ENCODE assay signal across 28 mouse cellular contexts in genomic region chr2:171690781-171691180, GRCm38 (mm10).
DNase-seq lines count a peak whose midpoint lies in the region; ATAC-seq and TF ChIP-seq lines count a peak whose summit lies in the region.
"Had no signal": no experiment of that assay in that cellular context is flagged by ENCODE, and none has a peak within 500 bp of the region (broad histone marks: within the 10 kb centered on the region; RNA-seq: fewer than 3 reads in every experiment).

No protein-coding gene starts in this region.

- no peaks in the 10 kb centered on the region for H3K4me1 ChIP-seq in lung, postnatal 0 days (ENCODE audit: insufficient read depth, low read depth, low read length)
- H3K4me1 ChIP-seq: embryonic facial prominence, embryonic 12.5 days; limb, embryonic 15.5 days; liver, embryonic 13.5 days; neural tube, embryonic 13.5 days had no signal

- peak; percentile 57; the same call in 1 of the 2 replicates for ATAC-seq in lung, postnatal 0 days
- ATAC-seq: forebrain, embryonic 14.5 days; inflammation-experienced regulatory T-cells, adult 6 months; midbrain, embryonic 13.5 days; Patski had no signal

- H3K27me3 ChIP-seq in lung, postnatal 0 days (replicated peaks; ENCODE audit: insufficient read depth, low read length) = no peaks in the 10 kb centered on the region
- H3K27me3 ChIP-seq: embryonic facial prominence, embryonic 12.5 days; limb, embryonic 15.5 days; liver, embryonic 13.5 days; midbrain, embryonic 13.5 days; neural tube, embryonic 13.5 days; Patski had no signal

- H3K4me2 ChIP-seq in lung, postnatal 0 days (replicated peaks; ENCODE audit: low read depth, low read length) = no peak overlapping the region
- H3K4me2 ChIP-seq: embryonic facial prominence, embryonic 12.5 days; heart, embryonic 11.5 days; hindbrain, embryonic 14.5 days; limb, embryonic 15.5 days; liver, embryonic 13.5 days; midbrain, embryonic 13.5 days; neural tube, embryonic 13.5 days had no signal

- H3K36me3 ChIP-seq in lung, postnatal 0 days (ENCODE audit: insufficient read depth, low read length) = no peaks in the 10 kb centered on the region
- H3K36me3 ChIP-seq: embryonic facial prominence, embryonic 12.5 days; limb, embryonic 15.5 days; liver, embryonic 13.5 days; midbrain, embryonic 13.5 days; neural tube, embryonic 13.5 days had no signal

- TF ChIP-seq CTCF in lung, postnatal 0 days (IDR thresholded peaks at IDR 0.05) = no peak

- H3K4me3 ChIP-seq in lung, postnatal 0 days (ENCODE audit: low read depth, low read length) = no peak overlapping the region
- H3K4me3 ChIP-seq: embryonic facial prominence, embryonic 12.5 days; limb, embryonic 15.5 days; liver, embryonic 13.5 days; midbrain, embryonic 13.5 days; neural tube, embryonic 13.5 days had no signal

- H3K9me3 ChIP-seq in lung, postnatal 0 days (ENCODE audit: low read length) = no peaks in the 10 kb centered on the region
- H3K9me3 ChIP-seq: embryonic facial prominence, embryonic 12.5 days; limb, embryonic 15.5 days; liver, embryonic 13.5 days; midbrain, embryonic 13.5 days; neural tube, embryonic 13.5 days had no signal

- WGBS in lung, postnatal 0 days = 33% methylated on average over 4 of the region's 4 CpGs

- no peak for TF ChIP-seq EP300 in lung, postnatal 0 days (IDR thresholded peaks at IDR 0.05)

- no peak overlapping the region for H3K27ac ChIP-seq in lung, postnatal 0 days (ENCODE audit: low read length)
- H3K27ac ChIP-seq: embryonic facial prominence, embryonic 12.5 days; hindbrain, embryonic 14.5 days; limb, embryonic 15.5 days; liver, embryonic 13.5 days; macrophage; midbrain, embryonic 13.5 days; neural tube, embryonic 13.5 days had no signal

- peak; percentile 6 for DNase-seq in embryo, embryonic 9.5 days (ENCODE audit: extremely low spot score)
- no peak for DNase-seq in embryo, embryonic 10.5 days (ENCODE audit: low spot score)
- peak; percentile 12 for DNase-seq in testis, postnatal 10 days (ENCODE audit: low spot score)
- DNase-seq in testis, postnatal 14 days (ENCODE audit: low spot score) = no peak
- DNase-seq in lung, postnatal 0 days (ENCODE audit: low spot score) = peak; percentile 41
- no peak for DNase-seq in spleen, postnatal 10 days (ENCODE audit: low spot score in 2 of 2)
- DNase-seq in spleen, adult 12 weeks (ENCODE audit: low spot score) = no peak
- DNase-seq: adrenal gland, postnatal 25 days; cerebellum, adult 18-20 months; cerebellum, postnatal 10 days; gastrocnemius, postnatal 14 days; kidney, adult 11 months; kidney, postnatal 14 days; layer of hippocampus, postnatal 36 days; left cerebral cortex, postnatal 4 days; liver, embryonic 13.5 days; thymus, adult 2 months; thymus, postnatal 4 days had no signal

- H3K9ac ChIP-seq in lung, postnatal 0 days (replicated peaks; ENCODE audit: low read depth) = no peak overlapping the region
- H3K9ac ChIP-seq: embryonic facial prominence, embryonic 12.5 days; hindbrain, embryonic 14.5 days; limb, embryonic 15.5 days; liver, embryonic 13.5 days; midbrain, embryonic 13.5 days; neural tube, embryonic 13.5 days had no signal

Comparison
In these comparisons a context has a peak if more than half of its experiments do, and no peak if none do; other contexts are left out.
1. DNase-seq: peak in embryo, embryonic 9.5 days (single experiment), testis, postnatal 10 days (single experiment) and lung, postnatal 0 days (single experiment); none in embryo, embryonic 10.5 days (single experiment), testis, postnatal 14 days (single experiment), spleen, postnatal 10 days (0 of 2) and spleen, adult 12 weeks (single experiment).